Mouse (Mus musculus): Measurements from ENCODE around the gene Lix1l.
"Not testable (repeated sequence)": the region's sequence is repeated elsewhere in the genome, so short reads cannot be mapped to it uniquely, and the experiment has no call there.

Gene Lix1l

GRCm38 (mm10) chr3:96590657-96591056 is 10.3 kb upstream of the Lix1l start:
- no peak for DNase-seq

- no peak for DNase-seq
Observed at GRCm38 (mm10) chr3:96593374-96593773, 7.6 kb upstream of the Lix1l start.

- DNase-seq: peak; percentile 94 to 95
Observed at GRCm38 (mm10) chr3:96593790-96594560, 7.0 kb upstream of the Lix1l start, which contains the start of gene Polr3gl. Gene Polr3gl (minus strand): TSS chr3:96594181.

- no peak for DNase-seq
Observed at GRCm38 (mm10) chr3:96594851-96595250, 6.1 kb upstream of the Lix1l start.

- no peak for DNase-seq
Observed at GRCm38 (mm10) chr3:96595661-96596060, 5.3 kb upstream of the Lix1l start.

GRCm38 (mm10) chr3:96596228-96596707 is 4.7 kb upstream of the Lix1l start, which contains the start of gene Ankrd34a:
Gene Ankrd34a (plus strand): TSS chr3:96596636.
- no peak for DNase-seq

- DNase-seq: no peak
Observed at GRCm38 (mm10) chr3:96596855-96597254, 4.1 kb upstream of the Lix1l start.

GRCm38 (mm10) chr3:96597435-96597891 is 3.5 kb upstream of the Lix1l start:
- DNase-seq: no peak

GRCm38 (mm10) chr3:96598156-96599068 is 2.5 kb upstream of the Lix1l start:
- DNase-seq: peak in 1 of 2 experiments; percentile 45

GRCm38 (mm10) chr3:96599069-96599393 is 1.9 kb upstream of the Lix1l start:
- DNase-seq: no peak

- DNase-seq: no peak
Observed at GRCm38 (mm10) chr3:96599411-96599810, 1.5 kb upstream of the Lix1l start.

GRCm38 (mm10) chr3:96601251-96601787 is 370 bp downstream of the Lix1l start:
- DNase-seq: peak; percentile 54 to 55

GRCm38 (mm10) chr3:96601941-96602703 is 1.2 kb downstream of the Lix1l start:
- no peak for DNase-seq

GRCm38 (mm10) chr3:96602704-96603084 is 1.7 kb downstream of the Lix1l start:
- DNase-seq: no peak

GRCm38 (mm10) chr3:96603311-96603710 is 2.4 kb downstream of the Lix1l start:
- DNase-seq: no peak

- not testable (repeated sequence) for DNase-seq
Observed at GRCm38 (mm10) chr3:96606007-96606406, 5.1 kb downstream of the Lix1l start.

- DNase-seq: no peak
Observed at GRCm38 (mm10) chr3:96606618-96607017, 5.7 kb downstream of the Lix1l start.

- no peak for DNase-seq
Observed at GRCm38 (mm10) chr3:96617941-96618340, 17.0 kb downstream of the Lix1l start.

- no peak for DNase-seq
Observed at GRCm38 (mm10) chr3:96623201-96623600, 22.3 kb downstream of the Lix1l start.

GRCm38 (mm10) chr3:96629729-96630600 is 29.0 kb downstream of the Lix1l start, which contains the start of gene Rbm8a:
Gene Rbm8a (plus strand): TSS chr3:96629933.
- peak; percentile 96 to 98 for DNase-seq

- DNase-seq: no peak
Observed at GRCm38 (mm10) chr3:96632058-96632457, 31.1 kb downstream of the Lix1l start.

Measured in kidney, adult 8-10 months (tissue).